Mouse (Mus musculus) ES-Bruce4 (cell line): ENCODE measurements at regions not wholly inside any gene's neighbourhood (a gene's known extent, or its start where the extent isn't known, plus 50 kb on each side); places are given as distances from the start of the nearest gene placed in this dataset.

Experiments used
- CTCF ChIP-seq: IDR thresholded peaks from one replicate; pipeline ENCODE4 v1.8.1; 2011; ENCODE audit warnings: low read depth, low read length
- POLR2A ChIP-seq: IDR thresholded peaks from one replicate; pipeline ENCODE4 v1.8.1; 2011; ENCODE audit warnings: low read length; ENCODE audit not compliant: insufficient read depth

DNA sequence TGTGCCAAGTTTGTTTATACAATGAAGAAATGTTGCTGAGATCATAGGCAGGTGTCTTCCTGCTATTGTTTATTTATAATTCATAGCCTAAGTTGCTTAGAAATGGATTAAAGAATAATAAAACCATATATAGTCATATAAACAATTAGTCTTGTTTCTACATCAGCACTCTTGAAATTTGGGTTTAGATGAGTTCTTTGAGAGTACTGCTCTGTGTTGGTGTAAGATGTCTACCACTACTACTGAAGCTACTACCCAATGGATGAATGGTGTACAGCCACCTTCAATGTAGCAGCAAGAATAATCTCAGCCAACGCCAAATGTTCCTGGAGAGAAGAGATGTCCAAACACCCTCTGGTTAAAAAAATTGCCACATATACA is 436.0 kb downstream of the Meis1 start:
- no peak for TF ChIP-seq POLR2A
- no peak for TF ChIP-seq CTCF
